Mouse (Mus musculus) megakaryocyte, embryonic 14.5 days (primary cell): ENCODE data around the gene Dnajc16.

ENCODE experiments used
- FLI1 ChIP-seq: IDR thresholded peaks from 2 replicates; pipeline ENCODE4 v1.6.1; 2012; ENCODE audit warnings: low read length, inconsistent platforms, mixed read lengths
- GATA1 ChIP-seq: IDR thresholded peaks from 3 replicates; pipeline ENCODE4 v1.6.1; 2012; ENCODE audit warnings: mixed read lengths, low read length, inconsistent platforms, borderline replicate concordance

DNA sequence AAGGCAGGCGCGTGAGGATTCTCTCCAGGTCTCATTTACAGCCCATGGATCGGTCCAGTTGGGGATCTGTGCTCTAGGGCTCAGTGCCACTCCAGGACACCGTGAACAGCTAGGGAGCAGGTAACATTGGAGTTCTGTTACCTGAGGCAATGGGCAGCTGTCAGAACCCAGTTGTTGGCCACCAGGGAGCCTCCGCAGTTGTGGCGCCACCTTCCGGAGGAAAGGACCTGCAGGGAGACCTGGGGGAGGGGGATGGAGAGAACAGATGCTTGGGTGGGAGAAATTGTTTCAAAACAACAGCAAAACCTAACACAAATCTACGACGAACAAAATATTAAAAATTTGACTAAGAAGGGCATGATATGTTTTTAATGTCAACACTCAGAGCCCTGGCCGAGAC is 31.4 kb upstream of the Dnajc16 start:
- TF ChIP-seq GATA1 (no peak), FLI1 (no peak)
